Mouse (Mus musculus): Measurements from ENCODE around the gene Tmem185b. TPM values are rescaled to one million over a fixed set of nuclear protein-coding genes. Genes with fewer than 3 reads are reported as not detected.

Gene Tmem185b
- total and polyA plus RNA-seq, 2 experiments from 2014 or later: 12.3 to 14.6 TPM

GRCm38 (mm10) chr1:119557641-119558395 is 31.9 kb downstream of the Tmem185b start:
- DNase-seq (no peak), ATAC-seq (no peak)
- no peak overlapping the region for H3K9ac ChIP-seq
- no peaks in the 10 kb centered on the region for H3K4me1 ChIP-seq (ENCODE audit: insufficient read depth)
- no peak for TF ChIP-seq CTCF (IDR thresholded peaks at IDR 0.05; ENCODE audit: low read depth)
- no peaks in the 10 kb centered on the region for H3K9me3 ChIP-seq (ENCODE audit: low read length)
- no peak overlapping the region for H3K4me2 ChIP-seq (ENCODE audit: low read depth)
- H3K36me3 ChIP-seq (ENCODE audit: insufficient read depth): peaks cover 8% of the 10 kb centered on the region; the same call in 1 of the 2 replicates
- no peaks in the 10 kb centered on the region for H3K27me3 ChIP-seq (ENCODE audit: insufficient read depth, low read length)
- H3K4me3 ChIP-seq (ENCODE audit: low read depth, low read length): no peak overlapping the region
- WGBS: 81% methylated on average over 4 of the region's 4 CpGs
- no peak overlapping the region for H3K27ac ChIP-seq (ENCODE audit: low read depth, low read length)

GRCm38 (mm10) chr1:119565531-119565930 is 39.6 kb downstream of the Tmem185b start:
- Histone ChIP-seq H3K4me3 (ENCODE audit: low read depth, low read length) (no peak overlapping the region), H3K4me2 (ENCODE audit: low read depth) (no peak overlapping the region), H3K27ac (ENCODE audit: low read depth, low read length) (no peak overlapping the region), H3K9me3 (ENCODE audit: low read length) (no peaks in the 10 kb centered on the region), H3K4me1 (ENCODE audit: insufficient read depth) (no peaks in the 10 kb centered on the region), H3K9ac (no peak overlapping the region), H3K27me3 (ENCODE audit: insufficient read depth, low read length) (no peaks in the 10 kb centered on the region), H3K36me3 (ENCODE audit: insufficient read depth) (peaks cover 2% of the 10 kb centered on the region; the same call in 1 of the 2 replicates)
- no peak for ATAC-seq
- TF ChIP-seq CTCF (IDR thresholded peaks at IDR 0.05; ENCODE audit: low read depth): no peak
- DNase-seq: no peak
- WGBS: 97% methylated on average over 4 of the region's 4 CpGs

DNA sequence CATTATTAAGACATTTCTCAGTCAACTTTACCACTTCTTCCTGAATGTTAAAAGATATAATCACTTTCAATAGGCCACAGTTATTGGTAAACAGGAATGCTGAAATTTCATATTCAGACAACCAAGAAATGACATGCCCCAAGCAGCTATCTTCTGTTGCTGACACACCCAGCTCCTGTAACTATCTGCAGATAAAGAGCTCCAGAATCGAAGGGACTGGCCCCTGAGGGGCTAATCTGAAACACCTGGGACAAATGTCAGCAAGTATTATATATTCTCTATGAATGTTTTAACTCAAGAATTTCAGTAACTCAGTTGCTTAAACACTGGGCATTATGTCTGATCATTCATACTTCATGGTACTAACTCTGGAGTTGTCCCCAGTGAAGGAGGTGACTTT is 44.2 kb downstream of the Tmem185b start:
- Histone ChIP-seq H3K27me3 (ENCODE audit: insufficient read depth, low read length) (no peaks in the 10 kb centered on the region), H3K9me3 (ENCODE audit: low read length) (no peaks in the 10 kb centered on the region), H3K4me1 (ENCODE audit: insufficient read depth) (no peaks in the 10 kb centered on the region), H3K4me3 (ENCODE audit: low read depth, low read length) (no peak overlapping the region), H3K27ac (ENCODE audit: low read depth, low read length) (no peak overlapping the region), H3K36me3 (ENCODE audit: insufficient read depth) (peaks cover 13% of the 10 kb centered on the region), H3K4me2 (ENCODE audit: low read depth) (no peak overlapping the region), H3K9ac (no peak overlapping the region)
- no peak for DNase-seq
- TF ChIP-seq CTCF (IDR thresholded peaks at IDR 0.05; ENCODE audit: low read depth): no peak
- WGBS: 95% methylated on average over 1 of the region's 1 CpGs
- ATAC-seq: no peak

Other genes starting within 250 kb of the Tmem185b start
- gene Inhbb, start 103.9 kb upstream of the Tmem185b start, total RNA-seq (2014; rRNA removed): 5.8 and 6.0 TPM in 2 replicates
- gene Inhbb, start 103.9 kb upstream of the Tmem185b start, polyA plus RNA-seq (2015; fragmentation: Nextera tagmentation; extraction: Ambion mirVana): 4.1 and 4.2 TPM in 2 replicates
- gene Ralb, start 21.4 kb upstream of the Tmem185b start, total RNA-seq (2014; rRNA removed): 40.6 and 41.4 TPM in 2 replicates
- 55.1 and 57.3 TPM in 2 replicates for gene Ralb, start 21.4 kb upstream of the Tmem185b start, polyA plus RNA-seq (2015; fragmentation: Nextera tagmentation; extraction: Ambion mirVana)
- gene Epb41l5, start 122.8 kb downstream of the Tmem185b start, total RNA-seq (2014; rRNA removed): 12.2 and 12.9 TPM in 2 replicates
- 5.5 and 9.7 TPM in 2 replicates for gene Epb41l5, start 122.8 kb downstream of the Tmem185b start, polyA plus RNA-seq (2015; fragmentation: Nextera tagmentation; extraction: Ambion mirVana)

All from forebrain, postnatal 0 days (tissue).